Mouse (Mus musculus): ENCODE data around the gene Larp7.

The Larp7 gene

DNA sequence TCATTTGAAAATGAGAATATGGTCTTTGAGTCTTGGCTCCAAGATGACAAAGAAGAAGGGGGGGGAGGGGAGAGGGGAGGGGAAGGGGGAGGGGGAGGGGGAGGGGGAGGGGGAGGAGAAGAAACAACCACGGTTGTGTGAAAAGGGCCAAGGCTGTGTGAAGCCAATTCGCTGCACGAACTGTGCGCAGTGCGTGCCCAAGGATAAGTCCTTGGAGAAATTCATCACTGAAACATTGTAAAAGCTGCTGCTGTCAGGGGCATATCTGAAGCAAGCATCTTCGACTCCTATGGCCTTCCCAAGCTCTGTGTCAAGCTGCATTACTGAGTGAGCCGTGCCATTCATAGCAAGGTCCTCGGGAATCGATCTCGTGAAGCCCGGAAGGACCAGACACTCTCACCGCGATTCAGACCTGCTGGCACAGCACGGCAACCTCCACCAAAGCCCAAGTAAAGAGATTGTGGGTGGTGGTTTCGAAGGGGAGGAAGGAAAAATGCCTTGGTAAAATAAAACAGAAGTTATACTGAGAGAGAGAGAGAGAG lies 40.3 kb downstream of the Larp7 start:
- no peak for DNase-seq (ENCODE audit: low spot score in 2 of 2)

DNA sequence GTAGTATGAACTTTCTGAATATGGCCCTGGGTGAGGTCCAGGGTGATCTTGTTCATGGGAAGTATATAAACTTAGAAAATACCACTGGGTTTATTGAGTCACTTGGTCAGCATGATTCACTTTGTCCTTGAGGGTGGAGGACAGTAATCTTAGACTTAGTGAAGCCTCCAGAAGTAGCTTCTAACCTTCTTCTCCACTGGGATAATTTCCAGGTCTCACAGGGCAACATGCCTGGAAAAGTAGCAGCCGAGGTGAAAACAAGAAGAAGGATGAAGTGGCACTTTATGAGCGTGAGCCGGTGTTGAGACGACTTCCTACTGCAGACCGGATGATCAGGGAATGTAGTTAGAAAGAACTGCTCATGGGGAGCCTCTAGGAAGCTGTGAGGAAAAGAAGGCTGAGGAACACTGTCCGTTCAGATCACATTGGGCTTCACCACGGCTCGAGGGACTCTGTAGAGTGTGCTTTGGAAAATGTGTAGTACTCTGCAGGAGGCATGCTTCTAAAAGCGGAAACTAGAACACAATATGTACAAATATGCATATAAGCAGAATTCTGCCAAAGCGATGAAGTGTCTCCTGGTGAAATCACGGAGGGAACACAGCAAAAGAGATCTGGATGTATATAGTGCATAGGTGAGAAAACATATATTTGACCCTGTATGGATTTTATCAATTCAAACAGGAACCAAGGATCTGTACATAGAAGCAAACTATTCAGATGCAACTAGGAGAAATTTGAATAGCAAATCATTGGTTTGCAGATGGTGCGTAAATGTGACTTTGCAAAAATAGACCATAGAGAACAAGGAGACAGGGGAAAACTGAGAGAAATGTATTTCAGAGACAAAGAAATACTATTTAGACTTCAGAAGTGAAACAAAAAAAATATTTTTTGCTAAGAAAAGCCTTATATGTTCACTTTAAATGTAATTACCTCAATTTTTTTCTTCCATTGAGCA lies 41.1 kb downstream of the Larp7 start:
- DNase-seq (ENCODE audit: low spot score in 2 of 2): no peak

DNA sequence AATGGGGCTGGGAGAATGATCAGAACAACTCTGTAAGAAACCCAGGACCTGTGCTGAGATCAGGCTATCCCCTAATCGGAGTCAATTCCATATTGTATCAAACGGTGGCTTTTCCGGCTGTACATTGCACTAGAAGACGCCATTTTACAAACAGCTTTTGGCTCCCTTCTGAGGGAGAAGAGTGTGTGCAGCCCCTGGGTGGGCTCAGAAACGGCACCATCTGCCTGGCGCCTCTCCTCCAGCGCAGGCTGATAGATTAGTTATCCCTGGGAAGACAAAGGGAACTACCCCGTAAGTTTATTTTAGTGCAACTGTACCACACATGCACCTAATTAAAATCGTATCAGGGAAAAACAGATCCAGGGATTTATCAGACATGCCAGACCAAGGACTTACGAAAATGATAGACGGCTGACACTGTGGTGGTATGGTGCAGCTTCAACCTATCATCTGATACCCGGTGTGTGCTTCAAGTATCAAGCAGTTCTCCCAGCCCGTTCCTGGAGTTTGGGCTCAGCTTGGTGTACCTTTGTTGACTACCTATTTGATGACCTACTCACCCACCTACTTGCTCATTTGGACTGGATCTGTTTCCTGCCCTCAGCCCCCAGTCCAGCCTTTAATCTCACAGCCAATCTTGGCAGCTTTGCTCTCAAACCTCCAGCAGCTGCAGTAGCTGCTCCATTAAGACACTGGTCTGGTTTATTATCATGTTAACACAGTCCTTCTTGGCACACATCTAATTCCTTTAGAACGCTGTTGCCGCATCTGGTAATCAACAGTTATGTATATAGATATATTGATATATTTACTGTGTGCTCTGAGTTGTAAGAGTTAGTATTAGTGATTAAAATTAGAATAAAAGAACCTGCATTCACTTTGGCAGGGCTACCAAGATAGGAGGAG lies 45.0 kb downstream of the Larp7 start:
- DNase-seq (ENCODE audit: low spot score in 2 of 2): no peak

DNA sequence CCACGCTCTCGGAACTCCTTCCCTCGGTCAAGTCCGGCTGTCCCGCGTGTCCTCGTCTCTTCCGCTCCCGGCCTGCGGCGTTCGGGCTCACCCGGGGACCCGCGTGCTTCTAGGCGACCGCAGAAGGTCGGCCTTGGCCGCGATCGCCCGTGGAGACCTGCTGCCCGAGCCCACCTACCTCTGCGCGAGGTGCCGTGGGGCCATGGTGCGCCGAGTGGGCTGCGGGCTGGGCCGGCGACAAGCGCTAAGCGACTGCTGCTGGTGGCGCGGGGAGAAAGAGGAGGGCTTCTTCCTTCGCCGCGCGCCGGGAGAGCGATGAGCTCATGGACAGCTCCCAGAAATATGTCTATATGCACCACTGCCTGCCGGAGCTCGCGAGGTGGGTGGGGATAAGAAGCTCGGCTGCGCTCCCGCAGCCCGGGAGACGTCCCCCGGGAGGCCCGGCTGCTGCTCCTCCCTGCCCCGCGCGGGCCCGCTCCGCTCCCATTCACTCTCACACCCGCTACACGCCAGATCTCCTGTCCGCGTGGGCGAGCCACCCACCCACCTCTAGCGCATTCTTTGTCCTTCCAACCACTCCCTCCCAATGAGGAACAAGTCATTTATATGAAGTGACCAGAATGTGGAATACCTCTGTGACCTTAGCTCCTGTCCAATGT lies 54.3 kb downstream of the Larp7 start, which contains the start of gene Ank2:
Gene Ank2 (minus strand): TSS at position 609 of the 659 bp plus-strand sequence.
- no peak for DNase-seq (ENCODE audit: low spot score in 2 of 2)

DNA sequence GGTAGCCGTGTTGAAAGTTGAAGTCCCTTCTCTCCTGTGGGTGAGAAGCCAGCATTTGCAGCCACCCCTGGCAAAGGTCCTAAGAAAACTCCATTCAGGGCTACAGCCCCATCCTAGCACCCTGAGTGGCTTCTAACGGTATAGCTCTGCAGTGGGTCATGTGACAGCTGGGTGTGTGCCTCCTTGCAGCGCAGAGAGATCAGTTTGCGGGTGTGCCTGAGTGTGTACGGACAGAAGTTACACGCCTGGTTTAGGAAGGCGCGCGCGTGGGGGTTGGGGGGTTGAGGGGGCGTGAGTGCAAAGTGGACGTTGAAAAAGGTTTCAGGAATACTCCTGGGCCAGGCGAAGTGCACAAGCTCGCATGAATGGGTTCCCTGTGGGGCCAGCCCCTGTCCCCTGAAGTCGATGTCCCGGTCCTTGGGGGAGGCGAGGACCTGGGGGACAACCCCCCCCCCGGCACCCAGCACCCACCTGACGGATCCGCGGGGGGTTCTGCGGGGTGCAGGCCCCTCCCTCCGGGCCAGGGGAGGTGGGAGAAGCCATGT lies 54.9 kb downstream of the Larp7 start:
- no peak for DNase-seq (ENCODE audit: low spot score in 2 of 2)

DNA sequence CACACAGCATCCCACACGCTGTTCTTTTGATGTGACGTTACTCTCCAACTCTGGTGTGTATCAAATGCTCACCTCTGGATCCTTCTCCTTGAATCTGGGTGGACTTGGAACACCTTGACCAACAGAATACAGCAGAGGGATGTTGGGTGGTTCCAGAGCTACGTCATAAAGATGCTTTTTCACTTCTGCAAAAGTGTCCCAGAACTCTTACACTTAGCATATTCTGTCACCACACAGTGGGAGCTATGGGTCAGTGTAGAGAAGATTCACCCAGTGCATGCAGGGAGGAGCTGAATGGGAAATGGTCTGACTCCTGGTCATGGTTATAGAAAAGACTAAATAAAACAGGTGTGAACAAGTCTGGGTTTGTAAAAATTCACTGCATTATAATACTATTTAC lies 60.5 kb downstream of the Larp7 start:
- DNase-seq (ENCODE audit: low spot score in 2 of 2): no peak

DNA sequence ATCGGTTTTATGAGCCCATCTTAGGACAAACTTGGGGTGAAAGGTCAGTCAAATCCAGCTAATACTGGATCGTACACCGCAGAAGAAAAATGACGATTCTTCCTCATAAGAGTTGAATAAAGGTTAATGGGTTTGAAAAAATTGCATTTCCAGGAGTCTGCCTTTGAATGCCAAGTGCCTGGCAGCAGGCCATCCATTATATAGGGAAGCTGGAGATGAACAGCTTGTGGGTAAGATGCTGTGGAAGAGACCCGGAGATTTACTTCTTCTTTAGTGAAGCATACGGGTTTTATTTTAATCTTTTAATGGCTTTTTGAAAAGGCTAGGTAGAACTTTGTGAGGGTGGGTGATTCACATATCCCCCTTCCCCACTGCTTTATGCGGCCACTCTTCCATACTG lies 65.8 kb downstream of the Larp7 start:
- no peak for DNase-seq (ENCODE audit: low spot score in 2 of 2)

Measured in thymus, postnatal 10 days (tissue).